10 mouse cellular contexts compared by ENCODE assay signal in the genomic region with DNA sequence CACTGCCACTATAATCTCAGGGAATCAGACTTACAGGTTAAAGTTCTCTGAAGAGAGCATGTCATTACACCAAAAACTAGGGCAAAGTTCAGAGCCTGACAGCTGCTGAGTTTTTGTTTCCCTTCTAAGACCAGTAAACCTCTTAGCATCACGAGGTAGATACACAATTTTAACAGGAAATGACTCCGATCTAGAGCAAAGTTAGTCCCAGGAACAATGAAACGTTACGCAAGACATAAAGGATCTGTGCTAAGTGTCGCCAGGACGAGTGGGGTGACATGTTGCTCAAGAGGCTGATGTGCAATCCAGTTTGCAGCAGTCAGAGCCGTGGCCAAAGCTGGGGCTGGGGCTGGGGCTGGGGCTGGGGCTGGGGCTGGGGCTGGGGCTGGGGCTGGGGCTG. TPM values are rescaled to one million over a fixed set of nuclear protein-coding genes. Genes with fewer than 3 reads are reported as not detected.
DNase-seq lines count a peak whose midpoint lies in the region; ATAC-seq and TF ChIP-seq lines count a peak whose summit lies in the region.
"Had no signal": no experiment of that assay in that cellular context is flagged by ENCODE, and none has a peak within 500 bp of the region (broad histone marks: within the 10 kb centered on the region; RNA-seq: fewer than 3 reads in every experiment).

No protein-coding gene starts in this region.

- no peaks in the 10 kb centered on the region for H3K27me3 ChIP-seq in liver, embryonic 11.5 days (replicated peaks; ENCODE audit: control insufficient read depth, insufficient read depth, low read length)
- H3K27me3 ChIP-seq in myocyte (ENCODE audit: control insufficient read depth, insufficient read depth, insufficient read length), result no peaks in the 10 kb centered on the region
- H3K27me3 ChIP-seq: CH12.LX; neural tube, embryonic 13.5 days had no signal

- H3K4me2 ChIP-seq in liver, embryonic 11.5 days, result no peak overlapping the region
- peak overlapping the region; percentile 59 for H3K4me2 ChIP-seq in myocyte (ENCODE audit: low read depth)
- H3K4me2 ChIP-seq: neural tube, embryonic 13.5 days had no signal

- no peaks in the 10 kb centered on the region for H3K36me3 ChIP-seq in liver, embryonic 11.5 days (ENCODE audit: control insufficient read depth, insufficient read depth, low read length)
- H3K36me3 ChIP-seq in myocyte (ENCODE audit: control insufficient read depth, insufficient read depth), result no peaks in the 10 kb centered on the region
- H3K36me3 ChIP-seq: neural tube, embryonic 13.5 days had no signal

- no peak for TF ChIP-seq CTCF in gastrocnemius, adult 2 months (IDR thresholded peaks at IDR 0.05)

- no peak for TF ChIP-seq POLR2A in myocyte (IDR thresholded peaks at IDR 0.05; ENCODE audit: insufficient read length, low read depth)

- H3K9ac ChIP-seq in liver, embryonic 11.5 days (ENCODE audit: low read depth, low read length), result no peak overlapping the region
- H3K9ac ChIP-seq: neural tube, embryonic 13.5 days had no signal

- H3K4me1 ChIP-seq in liver, embryonic 11.5 days (replicated peaks; ENCODE audit: control insufficient read depth, insufficient read depth, low read length), result peaks cover 4% of the 10 kb centered on the region; the same call in 1 of the 2 replicates
- H3K4me1 ChIP-seq: neural tube, embryonic 13.5 days had no signal

- intact Hi-C loops in gastrocnemius, adult 2 months (cut with DNase I), result no loop called here

- DNase-seq in gastrocnemius, adult 2 months, result peak; percentile 44
- DNase-seq in gastrocnemius, postnatal 10 days, result no peak
- DNase-seq in fat pad, adult 2 months (ENCODE audit: extremely low read depth, low read depth, low spot score), result peak; percentile 100
- no peak for DNase-seq in liver, embryonic 11.5 days (ENCODE audit: low spot score)
- DNase-seq in cerebellum, postnatal 36 days, result no peak
- no peak for DNase-seq in urinary bladder, postnatal 4 days (ENCODE audit: low spot score in 2 of 2)
- no peak for DNase-seq in right cerebral cortex, postnatal 10 days (ENCODE audit: low spot score in 2 of 2)

- no peak overlapping the region; the same call in 1 of the 2 replicates for H3K4me3 ChIP-seq in gastrocnemius, adult 2 months
- no peak overlapping the region for H3K4me3 ChIP-seq in liver, embryonic 11.5 days (ENCODE audit: low read depth, low read length)
- no peak overlapping the region for H3K4me3 ChIP-seq in myocyte
- H3K4me3 ChIP-seq: neural tube, embryonic 13.5 days had no signal

- ATAC-seq in liver, embryonic 11.5 days (replicated peaks; ENCODE audit: low FRiP score), result peak; percentile 50; the same call in 1 of the 2 replicates

- 27% methylated on average over 7 of the region's 7 CpGs for WGBS in liver, embryonic 11.5 days

- H3K79me2 ChIP-seq in myocyte (ENCODE audit: control insufficient read depth, insufficient read depth), result no peaks in the 10 kb centered on the region

- no peaks in the 10 kb centered on the region for H3K9me3 ChIP-seq in liver, embryonic 11.5 days (ENCODE audit: control insufficient read depth, low read length)
- H3K9me3 ChIP-seq: neural tube, embryonic 13.5 days had no signal

- no peak overlapping the region for H3ac ChIP-seq in myocyte (ENCODE audit: control insufficient read depth, insufficient read length)

- peak overlapping the region; percentile 73 for H3K27ac ChIP-seq in gastrocnemius, adult 2 months
- peak overlapping the region; percentile 46; the same call in 1 of the 2 replicates for H3K27ac ChIP-seq in liver, embryonic 11.5 days (ENCODE audit: low read depth, low read length)
- H3K27ac ChIP-seq: neural tube, embryonic 13.5 days had no signal

TF ChIP-seq in myocyte, 11 proteins besides CTCF, POLR2A, EP300 and RAD21:
- TF ChIP-seq USF1 (IDR thresholded peaks at IDR 0.05; ENCODE audit: low read depth), result no peak
- TF ChIP-seq CEBPB (IDR thresholded peaks at IDR 0.05; ENCODE audit: insufficient read depth, poor library complexity, severe bottlenecking), result peak; percentile 82

RNA-seq across cellular contexts. Expression of gene Plin2, which starts 20.3 kb away (rescaled TPM):
- 10 to 100 TPM; 32.4 to 60.2 TPM for total RNA-seq in gastrocnemius, adult 2 months (2021)
- 10 to 100 TPM; 69.6 to 84.5 TPM for total RNA-seq in gastrocnemius, postnatal 10 days (2021)
- polyA plus RNA-seq in liver, embryonic 11.5 days (2014; fragmentation: Nextera tagmentation; extraction: Ambion mirVana), result 161 and 169 TPM in 2 replicates
- polyA plus RNA-seq in myocyte (2012; fragmentation: generic; extraction: Trizol), result 247 TPM

RNA-seq across cellular contexts. Expression of gene Dennd4c, which starts 58.2 kb away (rescaled TPM):
- 10 to 100 TPM; 27.5 to 28.8 TPM for total RNA-seq in gastrocnemius, adult 2 months (2021)
- 10 to 100 TPM; 18.4 to 22.1 TPM for total RNA-seq in gastrocnemius, postnatal 10 days (2021)
- 5.8 and 7.0 TPM in 2 replicates for polyA plus RNA-seq in liver, embryonic 11.5 days (2014; fragmentation: Nextera tagmentation; extraction: Ambion mirVana)
- polyA plus RNA-seq in myocyte (2012; fragmentation: generic; extraction: Trizol), result 2.5 TPM

Comparison
In these comparisons a context has a peak if more than half of its experiments do, and no peak if none do; other contexts are left out.
1. DNase-seq: peak in gastrocnemius, adult 2 months (single experiment) and fat pad, adult 2 months (single experiment); none in gastrocnemius, postnatal 10 days (single experiment), liver, embryonic 11.5 days (single experiment), cerebellum, postnatal 36 days (0 of 2), urinary bladder, postnatal 4 days (0 of 2) and right cerebral cortex, postnatal 10 days (0 of 2).